Mouse (Mus musculus) brain, embryonic 14.5 days (tissue): ENCODE data around the gene Dtx1.

Experiments
- CTCF ChIP-seq: fragments of 200-500 bp; IDR thresholded peaks from 2 replicates; pipeline ENCODE4 v1.5.1; 2012; ENCODE audit warnings: inconsistent platforms, mild to moderate bottlenecking, moderate library complexity, borderline replicate concordance; ENCODE audit not compliant: insufficient read depth, insufficient read length; ENCODE audit errors: extremely low read depth
- POLR2A ChIP-seq: fragments of 200-500 bp; IDR thresholded peaks from 2 replicates; pipeline ENCODE4 v1.6.1; 2012; ENCODE audit warnings: mild to moderate bottlenecking, inconsistent platforms, borderline replicate concordance; ENCODE audit not compliant: poor library complexity, insufficient read depth, insufficient read length, severe bottlenecking; ENCODE audit errors: extremely low read depth

GRCm38 (mm10) chr5:120649938-120650337 is 61.8 kb downstream of the Dtx1 start:
- TF ChIP-seq CTCF (no peak), POLR2A (no peak)
